Mouse (Mus musculus) megakaryocyte-erythroid progenitor cell, adult 5-6 weeks (primary cell): ENCODE data around the gene Plac1. TPM values are rescaled to one million over a fixed set of nuclear protein-coding genes. Genes with fewer than 3 reads are reported as not detected.
A peak's percentile ranks its signal among the peaks of the same experiment; 100 is the strongest.
"Not testable (repeated sequence)": the region's sequence is repeated elsewhere in the genome, so short reads cannot be mapped to it uniquely, and the experiment has no call there.

Experiments used
- ATAC-seq: replicated peaks from 2 replicates; pipeline ENCODE4 v1.8.0; 2016; ENCODE audit warnings: mild to moderate bottlenecking, inconsistent platforms; ENCODE audit not compliant: severe bottlenecking, poor library complexity, low FRiP score, low TSS enrichment
- total RNA-seq, 2 experiments: library from RNA; stranded (forward) in 1 of 2; stranded (reverse) in 1 of 2; fragments of 200-1000, 215-1000 nt in 1 of 2; fragments of >200 nt in 1 of 2; fragmentation: Nextera tagmentation in 1 of 2; gene quantifications; 2 replicates each; pipeline ENCODE4 v1.2.3; 2014 to 2017

Gene Plac1
- total RNA-seq, 2 experiments from 2014 or later = not detected

DNA sequence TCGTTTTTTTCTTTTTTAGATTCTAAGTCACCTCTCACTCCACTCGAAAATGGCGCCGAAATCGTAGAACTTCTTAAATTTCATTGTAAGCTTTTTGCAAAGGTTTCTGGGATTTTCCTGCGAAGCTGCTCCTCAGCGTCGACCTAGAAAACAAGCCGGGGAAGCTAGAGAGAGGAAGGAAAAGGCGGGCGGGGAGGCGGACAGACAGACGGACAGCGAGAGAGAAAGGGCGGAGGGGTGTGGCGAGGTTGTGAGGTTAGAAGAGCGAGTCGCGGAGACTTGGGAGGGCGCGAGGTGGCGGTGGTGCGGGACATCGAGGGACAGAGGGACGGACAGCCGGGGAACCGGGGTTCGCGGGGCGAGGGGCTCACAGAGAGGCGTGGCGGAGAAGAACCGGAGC is 183.3 kb downstream of the Plac1 start:
- peak; percentile 49; the same call in 1 of the 2 replicates for ATAC-seq

DNA sequence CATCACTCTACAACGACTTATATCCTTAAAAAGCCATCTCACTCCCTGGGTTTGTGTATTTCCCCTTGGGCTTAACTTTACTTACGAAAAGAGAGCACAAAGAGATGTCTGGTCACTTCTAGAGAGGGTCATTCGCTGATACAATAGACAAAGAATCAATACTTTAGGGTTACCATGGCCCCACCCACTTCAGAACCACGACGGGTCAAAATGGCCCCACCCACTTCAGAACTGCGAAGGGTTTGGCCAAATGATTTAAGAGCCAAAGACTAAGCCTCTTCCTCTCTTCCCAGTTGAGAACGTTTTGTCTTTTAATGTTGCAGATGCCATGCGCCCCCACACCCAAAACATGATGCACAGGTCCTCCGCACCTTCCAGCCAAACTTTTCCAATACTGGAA is 184.1 kb downstream of the Plac1 start:
- ATAC-seq = no peak

DNA sequence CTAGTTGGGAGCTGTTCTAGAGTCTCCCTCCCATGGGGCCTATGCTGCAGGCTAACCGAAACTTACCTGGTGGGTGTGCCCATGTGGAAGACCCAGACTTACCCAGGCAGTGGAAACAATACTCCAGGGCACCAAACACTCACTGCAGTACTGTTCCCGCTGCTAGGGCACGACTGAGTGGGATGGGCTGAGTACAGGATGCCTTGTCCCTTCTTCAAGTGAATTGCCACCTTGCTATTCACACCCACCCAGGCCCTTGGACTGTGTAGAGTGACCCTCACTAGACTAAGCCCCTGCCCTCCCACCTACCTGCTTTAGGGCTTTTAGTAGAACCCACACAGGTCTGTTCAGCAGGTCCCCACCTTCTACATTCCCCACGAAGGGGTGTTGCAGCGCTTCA is 186.0 kb downstream of the Plac1 start:
- ATAC-seq = no peak

DNA sequence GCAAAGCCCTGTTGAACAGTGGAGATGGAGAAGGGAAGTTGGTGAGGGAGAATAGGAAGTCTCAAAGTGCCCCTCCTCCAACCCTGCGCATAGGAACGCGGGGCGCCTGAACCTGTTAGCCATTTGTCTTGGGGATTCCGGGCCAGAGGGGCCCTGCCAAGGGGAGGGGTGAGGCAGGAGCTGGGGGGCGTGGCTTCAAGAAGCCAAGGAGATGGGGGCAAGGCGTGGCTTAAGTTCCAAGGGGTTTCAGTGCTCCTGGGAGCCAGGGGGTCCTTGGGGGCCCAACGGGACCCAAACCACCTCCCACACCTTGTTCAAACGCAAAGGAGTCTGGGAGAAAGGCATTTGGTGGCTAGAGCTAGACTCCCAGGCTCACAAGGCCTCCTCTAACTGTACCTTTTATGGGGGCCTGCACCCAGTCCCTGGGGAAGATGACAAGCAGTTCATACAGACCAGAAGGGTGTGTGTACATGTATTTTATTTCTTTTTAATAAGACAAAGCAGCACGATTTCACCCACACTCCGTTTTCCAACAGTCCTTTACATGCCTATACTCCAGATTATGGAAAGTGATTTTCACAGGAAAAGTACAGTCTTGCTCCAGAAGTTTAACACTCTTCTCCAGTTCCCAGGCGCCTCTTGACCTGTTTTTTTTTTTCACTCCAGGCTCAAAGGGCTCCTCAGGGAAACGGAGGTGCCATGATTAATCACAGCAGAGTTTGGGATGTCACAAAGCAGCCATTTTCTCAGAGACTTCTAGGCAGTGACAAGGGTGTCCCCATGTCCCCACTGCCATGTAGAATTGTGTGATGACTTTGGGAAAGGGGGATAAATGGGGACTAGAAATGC is 187.0 kb downstream of the Plac1 start:
- ATAC-seq = 0 out of 2 replicates have a peak, but pooled peaks have one; percentile 42

DNA sequence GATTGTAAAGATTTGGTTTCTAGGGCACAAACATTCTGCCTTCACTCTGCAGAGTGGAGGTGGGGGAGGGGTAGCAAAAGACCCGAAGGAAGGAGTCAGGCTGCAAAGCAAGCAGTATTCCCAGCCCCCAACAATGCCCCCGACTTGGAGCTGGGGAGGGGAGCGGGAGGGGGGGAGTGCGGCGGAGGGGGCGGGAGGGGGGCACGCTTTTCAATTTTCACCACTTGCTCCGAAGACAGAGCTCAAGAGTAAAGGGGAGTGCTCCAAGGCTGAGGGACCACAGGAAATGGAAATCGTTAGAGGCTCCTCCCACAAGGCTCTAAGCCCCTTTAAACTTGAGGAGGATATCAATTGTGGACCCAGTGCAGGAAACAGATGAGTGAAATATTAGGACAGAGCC is 189.6 kb downstream of the Plac1 start:
- no peak for ATAC-seq

DNA sequence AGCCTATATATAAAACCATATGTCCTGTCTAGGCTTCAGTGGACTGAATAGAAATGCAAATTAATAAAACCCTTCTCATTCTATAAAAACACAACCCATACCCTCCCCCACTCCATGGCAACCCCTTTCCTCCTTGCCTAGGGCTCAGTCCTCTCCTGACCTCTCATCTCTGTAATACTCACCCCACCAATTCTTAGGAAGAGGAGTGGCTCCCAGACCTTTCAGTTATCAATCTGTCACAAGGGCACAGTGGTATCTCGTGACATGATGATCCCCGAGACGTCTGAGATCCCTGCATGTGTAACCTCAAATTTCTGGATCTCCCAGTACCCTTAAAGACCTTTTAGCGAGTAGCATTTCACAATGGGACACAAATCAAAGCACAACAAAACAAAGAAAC is 190.7 kb downstream of the Plac1 start:
- no peak for ATAC-seq

DNA sequence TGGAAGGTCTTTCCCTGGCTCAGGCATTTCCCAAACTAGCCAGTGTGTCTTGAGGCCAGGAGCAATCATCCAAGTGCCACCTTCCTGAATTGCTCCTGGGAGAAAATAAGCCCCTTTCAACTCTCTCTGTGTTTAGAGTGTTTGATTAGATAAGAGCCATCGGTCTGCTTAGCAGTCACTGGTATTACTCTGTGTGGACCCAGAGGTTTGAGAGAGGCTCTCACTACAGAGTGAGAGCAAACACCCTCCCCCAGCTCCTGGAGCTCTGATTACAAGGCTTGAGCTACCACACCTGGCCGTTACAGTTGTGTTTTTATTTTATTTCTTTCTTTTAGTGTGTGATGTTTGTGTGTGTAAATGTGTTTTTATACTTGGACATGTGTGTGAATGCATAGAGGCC is 193.0 kb downstream of the Plac1 start:
- no peak for ATAC-seq

DNA sequence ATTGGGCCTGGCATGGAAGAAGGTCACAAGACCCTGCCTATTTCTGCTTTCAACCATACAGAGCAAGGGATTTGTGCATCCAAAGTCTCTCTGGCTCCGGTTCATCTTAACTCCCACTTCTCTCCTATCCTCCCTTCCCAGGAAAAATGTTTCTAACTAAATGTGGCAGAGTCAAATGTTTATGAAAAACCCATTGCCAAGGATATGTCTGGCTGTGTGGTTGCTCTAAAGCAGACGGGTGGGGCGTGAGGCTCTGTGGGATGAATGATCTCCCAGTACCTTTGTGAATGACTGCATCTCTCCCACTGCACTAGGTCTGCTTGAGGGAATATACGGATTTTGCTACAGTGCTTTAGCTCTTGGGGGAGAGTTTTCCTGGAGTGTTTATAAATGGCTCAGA is 193.9 kb downstream of the Plac1 start:
- ATAC-seq = no peak

DNA sequence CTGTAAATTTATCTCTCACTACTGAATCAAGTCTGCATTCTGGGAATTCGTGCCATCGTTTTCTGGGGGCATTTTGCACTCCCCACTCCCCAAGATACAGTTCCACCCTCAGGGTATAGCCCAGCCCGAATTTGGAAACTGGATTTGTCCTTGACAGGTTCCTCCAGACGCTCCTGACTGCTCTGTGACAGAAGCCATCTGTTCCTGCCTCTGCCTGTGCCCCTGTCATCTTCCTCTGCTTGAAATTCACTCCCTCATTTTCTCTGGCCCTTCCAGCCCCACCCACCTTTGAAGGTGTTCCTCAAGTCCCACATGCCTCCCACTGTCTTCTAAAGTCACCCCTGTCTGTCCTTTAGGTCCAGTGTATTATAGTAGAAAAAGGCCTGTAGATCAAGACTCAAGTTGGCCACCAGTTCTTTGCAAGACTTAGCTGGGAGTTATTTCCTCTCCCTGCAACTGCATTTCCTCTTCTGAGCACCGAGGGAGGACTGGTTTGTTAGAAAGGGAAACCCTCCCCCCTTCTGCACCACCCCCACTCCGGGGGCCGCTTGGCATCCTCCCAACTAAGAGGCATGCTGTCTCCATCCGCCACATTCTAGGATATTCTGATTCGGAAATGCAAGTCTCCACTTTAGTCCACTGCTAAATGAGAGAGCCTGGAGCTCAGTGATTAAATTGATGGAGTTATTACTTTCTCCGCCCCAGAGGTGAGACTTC is 194.6 kb downstream of the Plac1 start:
- ATAC-seq = no peak

DNA sequence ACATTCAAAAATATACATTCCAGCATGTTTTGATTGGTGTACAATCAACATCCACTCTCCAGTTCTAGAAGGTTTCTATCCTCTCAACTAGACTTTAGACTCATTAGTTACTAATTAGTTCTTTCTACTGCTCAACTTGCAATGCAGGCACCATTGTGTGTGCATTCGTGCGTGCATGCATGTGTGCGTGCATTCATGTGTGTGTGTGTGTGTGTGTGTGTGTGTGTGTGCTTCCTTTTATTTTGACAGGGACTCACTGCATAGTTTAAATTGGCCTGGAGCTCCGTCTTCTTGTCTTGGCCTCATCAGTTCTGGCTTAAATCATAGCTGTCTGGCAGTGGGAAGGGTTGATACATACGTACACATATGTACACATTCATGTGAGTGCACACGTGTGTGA is 198.9 kb downstream of the Plac1 start:
- ATAC-seq = no peak

DNA sequence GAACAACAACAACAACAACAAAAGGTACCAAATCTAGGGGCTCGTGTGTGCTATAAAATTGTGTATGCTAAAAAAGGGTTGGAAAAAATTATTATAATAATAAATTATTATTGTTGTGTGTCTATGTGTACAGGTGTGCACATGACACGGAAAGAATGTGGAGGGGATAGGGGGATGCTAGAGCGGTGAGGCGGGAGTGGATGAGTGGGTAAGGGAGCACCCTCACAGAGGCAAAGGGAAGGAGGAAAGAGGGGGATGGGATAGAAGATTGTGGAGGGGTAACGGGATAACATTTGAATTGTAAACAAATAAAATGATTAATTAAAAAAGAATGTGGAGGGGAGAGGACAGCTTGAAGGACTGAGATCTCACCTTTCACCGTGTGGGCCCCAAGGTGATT is 199.8 kb downstream of the Plac1 start:
- no peak for ATAC-seq

DNA sequence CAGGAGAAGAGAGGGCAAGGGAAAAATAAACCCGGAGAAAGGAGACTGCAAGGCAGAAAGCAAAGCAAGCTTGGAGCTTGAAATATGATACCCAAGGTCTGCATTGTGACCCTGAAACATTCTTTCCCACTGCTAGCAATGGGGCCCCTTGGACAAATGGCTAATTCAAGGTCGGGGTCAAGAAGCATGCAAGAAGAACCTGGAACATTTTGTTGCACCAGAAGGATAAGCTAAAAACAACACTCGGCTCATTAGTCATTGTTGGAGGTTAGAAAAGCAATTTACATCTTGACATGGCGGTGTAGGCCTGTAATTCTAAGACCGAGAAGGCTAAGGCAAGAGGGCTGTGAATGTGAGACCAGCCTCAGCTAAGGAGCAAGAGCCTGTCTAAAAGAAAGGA is 200.3 kb downstream of the Plac1 start:
- ATAC-seq = no peak

DNA sequence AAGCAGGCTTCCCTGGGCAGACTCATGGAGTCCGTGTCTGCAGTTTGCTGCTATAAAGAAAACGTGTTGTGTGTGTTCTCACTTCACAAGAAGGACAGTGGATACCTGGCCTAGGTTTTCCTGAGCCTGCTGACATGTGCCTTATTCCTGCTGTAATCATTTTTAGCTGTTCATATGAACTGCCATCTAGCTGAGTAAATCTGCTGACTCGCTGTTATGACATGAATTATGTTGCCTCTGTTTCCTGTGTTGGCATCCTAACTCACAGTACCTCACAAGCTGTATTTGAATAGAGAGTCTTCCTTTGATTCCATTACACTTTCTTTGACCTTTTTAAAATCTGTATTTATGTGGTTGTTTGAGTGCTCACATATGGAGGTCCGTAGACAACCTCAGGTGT is 201.7 kb downstream of the Plac1 start:
- ATAC-seq = no peak

DNA sequence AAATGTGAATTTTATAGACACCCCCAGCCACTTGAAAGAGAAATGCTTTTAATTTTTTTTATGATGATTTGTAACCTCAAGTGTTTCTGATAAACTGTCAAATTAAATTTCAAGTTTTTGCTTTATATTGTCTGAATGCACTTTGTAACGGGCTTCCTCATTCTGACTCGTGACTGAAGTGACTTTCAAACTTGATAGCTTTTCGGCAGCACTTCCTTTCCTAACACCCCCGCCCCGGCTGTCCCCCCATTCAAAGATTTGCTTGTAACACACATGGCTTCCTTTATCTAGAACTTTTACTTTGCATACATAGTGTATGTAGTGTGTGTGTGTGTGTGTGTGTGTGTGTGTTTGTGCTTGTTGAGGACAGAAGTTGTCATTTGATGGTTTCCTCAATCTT is 210.4 kb downstream of the Plac1 start:
- no peak for ATAC-seq

DNA sequence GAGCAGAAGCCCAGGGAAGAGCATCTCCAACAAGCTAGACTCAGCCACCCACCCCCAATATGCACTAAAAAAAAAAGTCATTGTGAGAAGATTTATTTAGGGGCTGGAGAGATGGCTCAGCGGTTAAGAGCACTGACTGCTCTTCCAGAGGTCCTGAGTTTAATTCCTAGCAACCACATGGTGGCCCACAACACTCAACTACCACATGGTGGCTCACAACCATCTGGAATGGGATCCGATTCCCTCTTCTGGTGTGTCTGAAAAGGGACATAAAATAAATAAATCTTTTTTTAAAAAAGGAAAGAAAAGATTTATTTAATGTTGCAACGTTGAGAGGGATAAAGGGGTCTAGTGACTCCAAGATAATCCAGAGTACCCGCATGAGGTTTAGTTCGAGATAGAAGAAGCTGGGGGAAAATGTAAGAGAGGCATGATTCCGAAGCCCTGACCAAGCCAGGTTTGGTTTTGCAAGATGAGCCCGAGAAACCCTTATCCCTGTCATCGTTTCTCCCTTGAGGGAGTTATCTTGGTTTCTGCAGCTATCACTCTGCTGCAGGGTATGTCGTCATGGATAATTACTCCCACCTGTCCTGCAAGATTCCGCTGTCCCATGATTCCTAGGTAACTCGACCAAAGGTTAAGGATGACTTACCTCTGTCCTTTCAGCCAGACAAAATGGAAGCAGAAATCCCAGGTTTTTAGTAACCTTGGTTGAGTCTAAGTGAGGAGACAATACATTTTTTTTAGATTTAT is 214.3 kb downstream of the Plac1 start:
- no peak for ATAC-seq

DNA sequence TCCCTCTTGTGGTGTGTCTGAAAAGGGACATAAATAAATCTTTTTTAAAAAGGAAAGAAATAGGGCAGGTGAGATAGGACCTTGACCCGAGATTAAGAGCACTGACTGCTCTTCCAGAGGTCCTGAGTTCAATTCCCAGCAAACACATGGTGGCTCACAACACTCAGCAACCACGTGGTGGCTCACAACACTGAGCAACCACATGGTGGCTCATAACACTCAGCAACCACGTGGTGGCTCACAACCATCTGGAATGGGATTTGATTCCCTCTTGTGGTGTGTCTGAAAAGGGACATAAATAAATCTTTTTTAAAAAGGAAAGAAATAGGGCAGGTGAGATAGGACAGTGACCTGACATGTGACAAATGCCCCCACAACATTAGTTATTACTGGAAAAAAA is 215.6 kb downstream of the Plac1 start:
- not testable (repeated sequence) for ATAC-seq

DNA sequence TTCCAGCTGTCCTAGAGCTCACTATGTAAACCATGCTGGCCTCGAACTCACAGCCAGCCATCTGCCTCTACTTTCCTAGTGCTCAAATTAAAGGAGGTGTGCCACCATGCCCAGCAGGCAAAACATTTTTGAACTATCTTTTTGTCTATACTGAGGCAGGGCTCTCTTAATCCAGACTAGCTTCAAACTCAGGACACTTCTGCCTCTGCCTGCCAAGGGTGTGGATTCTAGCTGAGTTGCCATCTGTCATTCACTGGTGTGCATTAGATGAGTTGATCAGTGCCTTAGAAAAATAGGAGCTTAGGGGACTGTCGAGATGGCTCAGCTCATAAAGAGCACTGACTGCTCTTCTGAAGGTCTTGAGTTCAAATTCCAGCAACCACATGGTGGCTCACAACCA is 216.9 kb downstream of the Plac1 start:
- no peak for ATAC-seq
